Mouse (Mus musculus): ENCODE measurements around the gene Slc25a41.

Slc25a41 gene

DNA sequence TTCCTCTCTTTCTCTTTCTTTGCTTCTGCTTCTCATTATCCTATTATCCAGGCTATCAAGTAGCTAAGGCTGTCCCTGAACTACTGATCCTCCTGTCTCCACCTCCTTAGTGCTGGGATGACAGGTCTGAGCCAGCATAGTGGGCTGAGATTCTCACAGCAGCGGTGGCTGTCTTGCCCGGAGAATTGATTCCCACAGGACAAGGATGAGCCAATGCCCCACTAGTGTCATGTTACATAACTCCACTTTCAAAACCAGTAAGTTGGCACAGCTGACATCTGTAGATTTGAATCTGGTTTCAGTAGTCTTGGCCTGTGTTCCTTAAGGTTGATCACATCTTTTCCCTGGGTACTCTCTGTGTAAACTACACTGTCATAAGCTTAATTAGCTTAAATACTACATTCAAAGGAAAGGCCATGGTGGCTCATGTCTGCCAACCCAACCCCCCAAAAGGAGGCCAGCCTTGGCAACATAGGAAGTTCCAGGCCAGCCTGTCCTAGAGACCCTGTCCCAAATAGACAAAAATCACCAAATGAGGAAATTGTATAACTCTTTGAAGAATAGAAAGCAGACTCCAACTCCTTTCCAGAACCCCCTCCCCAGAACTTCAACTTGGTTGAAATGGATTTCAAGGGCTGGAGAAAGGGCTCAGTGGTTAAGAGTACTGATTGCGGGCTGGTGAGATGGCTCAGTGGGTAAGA is 55.2 kb downstream of the Slc25a41 start:
- H3K27me3 ChIP-seq (ENCODE audit: insufficient read depth, low read length) = no peaks in the 10 kb centered on the region
- H3K4me3 ChIP-seq (replicated peaks; ENCODE audit: low read length) = no peak overlapping the region
- no peak for TF ChIP-seq CTCF (conservative IDR thresholded peaks at IDR 0.05; ENCODE audit: low read length)
- TF ChIP-seq POU5F1 (IDR thresholded peaks at IDR 0.05; ENCODE audit: borderline replicate concordance, low read length) = no peak
- no peak for TF ChIP-seq NANOG (IDR thresholded peaks at IDR 0.05; ENCODE audit: borderline replicate concordance, low read length)
- H3K9me3 ChIP-seq (ENCODE audit: low read length) = no peaks in the 10 kb centered on the region
- H3K4me1 ChIP-seq (replicated peaks; ENCODE audit: low read depth, low read length) = peaks cover 17% of the 10 kb centered on the region
- H3K36me3 ChIP-seq (ENCODE audit: insufficient read depth, low read length) = peaks cover 4% of the 10 kb centered on the region

DNA sequence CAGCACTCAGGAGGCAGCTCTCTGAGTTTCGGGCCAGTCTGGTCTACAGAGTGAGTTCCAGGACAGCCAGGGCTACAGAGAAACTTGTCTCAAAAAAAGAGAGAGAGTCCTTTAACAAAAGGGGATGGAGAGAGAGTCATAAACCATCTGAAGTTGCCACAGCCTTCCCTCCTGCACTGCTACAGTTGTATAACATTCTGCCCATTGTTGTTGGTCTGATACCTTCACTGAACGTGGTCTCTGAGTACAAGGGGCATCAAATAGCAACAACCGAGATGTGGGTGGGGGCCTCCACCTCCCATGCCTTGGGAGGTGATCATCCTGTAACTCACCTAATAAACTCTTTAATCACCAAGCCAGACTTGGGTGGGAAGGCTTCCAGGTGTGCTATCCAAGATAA is 55.8 kb downstream of the Slc25a41 start:
- H3K9me3 ChIP-seq (ENCODE audit: low read length) = no peaks in the 10 kb centered on the region
- H3K36me3 ChIP-seq (ENCODE audit: insufficient read depth, low read length) = no peaks in the 10 kb centered on the region
- peaks cover 12% of the 10 kb centered on the region for H3K4me1 ChIP-seq (replicated peaks; ENCODE audit: low read depth, low read length)
- TF ChIP-seq CTCF (conservative IDR thresholded peaks at IDR 0.05; ENCODE audit: low read length) = no peak
- TF ChIP-seq POU5F1 (IDR thresholded peaks at IDR 0.05; ENCODE audit: borderline replicate concordance, low read length) = no peak
- TF ChIP-seq NANOG (IDR thresholded peaks at IDR 0.05; ENCODE audit: borderline replicate concordance, low read length) = no peak
- no peaks in the 10 kb centered on the region for H3K27me3 ChIP-seq (ENCODE audit: insufficient read depth, low read length)
- no peak overlapping the region for H3K4me3 ChIP-seq (replicated peaks; ENCODE audit: low read length)

DNA sequence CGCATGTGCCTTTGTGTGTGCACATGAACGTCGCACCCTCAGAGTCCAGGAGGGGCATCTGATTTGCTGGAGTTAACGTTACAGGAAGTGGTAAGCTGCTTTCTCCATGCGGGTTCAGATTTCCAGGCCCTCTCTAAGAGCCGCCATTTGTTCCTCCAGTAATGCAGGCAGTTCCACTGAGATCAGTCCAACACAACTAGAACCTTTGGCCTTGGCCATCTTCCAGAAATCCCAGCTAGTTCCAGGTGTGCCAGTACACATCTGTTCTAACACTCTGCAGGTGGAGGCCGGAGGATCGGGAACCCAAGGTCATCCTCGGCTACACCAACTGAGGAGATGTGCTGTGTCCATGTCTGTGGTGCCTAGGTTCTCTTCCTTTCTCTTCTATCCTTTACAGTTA is 56.6 kb downstream of the Slc25a41 start:
- H3K4me1 ChIP-seq (replicated peaks; ENCODE audit: low read depth, low read length) = peaks cover 12% of the 10 kb centered on the region
- H3K27me3 ChIP-seq (ENCODE audit: insufficient read depth, low read length) = no peaks in the 10 kb centered on the region
- TF ChIP-seq POU5F1 (IDR thresholded peaks at IDR 0.05; ENCODE audit: borderline replicate concordance, low read length) = no peak
- TF ChIP-seq CTCF (conservative IDR thresholded peaks at IDR 0.05; ENCODE audit: low read length) = no peak
- no peak for TF ChIP-seq NANOG (IDR thresholded peaks at IDR 0.05; ENCODE audit: borderline replicate concordance, low read length)
- H3K9me3 ChIP-seq (ENCODE audit: low read length) = no peaks in the 10 kb centered on the region
- no peak overlapping the region for H3K4me3 ChIP-seq (replicated peaks; ENCODE audit: low read length)
- H3K36me3 ChIP-seq (ENCODE audit: insufficient read depth, low read length) = no peaks in the 10 kb centered on the region
